Mouse (Mus musculus) A20 (cell line): ENCODE measurements around the gene Plcd3.

Source experiments
- DNase-seq: peaks from one replicate; pipeline ENCODE4 v3.0.0-alpha.2; 2011; ENCODE audit warnings: low read depth, low spot score

The Plcd3 gene

GRCm38 (mm10) chr11:103098531-103099190 is 2.8 kb downstream of the Plcd3 start:
- no peak for DNase-seq

- no peak for DNase-seq
These were observed 4.2 kb downstream of the Plcd3 start for GRCm38 (mm10) chr11:103096979-103097894.

GRCm38 (mm10) chr11:103095801-103096200 is 5.7 kb downstream of the Plcd3 start:
- DNase-seq: no peak

- DNase-seq: no peak
These were observed 6.3 kb downstream of the Plcd3 start for GRCm38 (mm10) chr11:103095107-103095670.

GRCm38 (mm10) chr11:103093862-103094833 is 7.3 kb downstream of the Plcd3 start:
- peak; percentile 26 for DNase-seq

- no peak for DNase-seq
These were observed 8.2 kb downstream of the Plcd3 start for GRCm38 (mm10) chr11:103093306-103093705.

- DNase-seq: no peak
These were observed 19.8 kb downstream of the Plcd3 start for GRCm38 (mm10) chr11:103081631-103082030.

- DNase-seq: no peak
These were observed 21.0 kb downstream of the Plcd3 start for GRCm38 (mm10) chr11:103080323-103081091.

- DNase-seq: no peak
These were observed 23.3 kb downstream of the Plcd3 start for GRCm38 (mm10) chr11:103078131-103078530.

- no peak for DNase-seq
These were observed 24.9 kb downstream of the Plcd3 start for GRCm38 (mm10) chr11:103076581-103076980.

- no peak for DNase-seq
These were observed 25.4 kb downstream of the Plcd3 start for GRCm38 (mm10) chr11:103076010-103076409.

GRCm38 (mm10) chr11:103074796-103075323 is 26.6 kb downstream of the Plcd3 start:
- no peak for DNase-seq

GRCm38 (mm10) chr11:103074121-103074650 is 27.3 kb downstream of the Plcd3 start:
- no peak for DNase-seq

- no peak for DNase-seq
These were observed 27.8 kb downstream of the Plcd3 start for GRCm38 (mm10) chr11:103073671-103074070.

GRCm38 (mm10) chr11:103070322-103070880 is 31.1 kb downstream of the Plcd3 start:
- DNase-seq: no peak

- no peak for DNase-seq
These were observed 31.7 kb downstream of the Plcd3 start for GRCm38 (mm10) chr11:103069731-103070130.

GRCm38 (mm10) chr11:103068884-103069283 is 32.6 kb downstream of the Plcd3 start:
- DNase-seq: no peak

GRCm38 (mm10) chr11:103068272-103068671 is 33.2 kb downstream of the Plcd3 start:
- DNase-seq: no peak

- DNase-seq: no peak
These were observed 33.9 kb downstream of the Plcd3 start for GRCm38 (mm10) chr11:103067457-103068001.

- DNase-seq: no peak
These were observed 34.5 kb downstream of the Plcd3 start for GRCm38 (mm10) chr11:103067051-103067361.
